Comparison of ENCODE assay signal across 12 mouse cellular contexts in the genomic region with DNA sequence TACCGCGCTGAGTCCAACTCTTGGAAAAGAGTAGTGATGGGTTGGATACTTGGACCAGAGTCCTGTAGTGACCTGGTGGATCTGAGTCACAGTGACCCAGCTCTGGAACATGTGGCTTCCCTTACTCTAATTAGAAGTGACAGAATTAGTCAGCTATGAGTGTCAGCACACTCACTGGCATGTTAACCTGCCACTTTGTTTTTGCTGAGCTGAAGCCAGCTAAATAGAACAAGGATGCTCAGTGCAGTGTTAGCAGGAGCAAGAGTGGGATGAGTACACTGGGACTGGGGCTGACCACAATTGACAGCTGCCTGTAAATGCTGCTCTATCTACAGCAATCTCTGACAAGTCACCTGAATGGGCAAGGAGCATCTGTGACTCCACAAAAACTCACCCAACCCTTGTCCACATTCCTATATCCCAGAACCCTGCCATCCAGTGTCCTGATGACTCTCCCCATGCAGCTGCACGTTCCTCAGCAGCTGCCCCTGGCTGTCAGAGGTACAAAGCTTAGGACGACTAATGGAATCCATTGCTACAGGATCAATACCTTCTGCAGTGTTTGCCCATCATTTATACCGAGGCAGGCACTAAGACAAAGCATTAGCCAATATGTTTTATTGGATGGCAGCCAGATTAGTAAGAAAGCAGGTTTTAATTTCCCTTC.
DNase-seq lines count a peak whose midpoint lies in the region; ATAC-seq lines count a peak whose summit lies in the region.
"Had no signal": no experiment of that assay in that cellular context is flagged by ENCODE, and none has a peak within 500 bp of the region (broad histone marks: within the 10 kb centered on the region; RNA-seq: fewer than 3 reads in every experiment).

No protein-coding gene starts in this region.

- no peak overlapping the region for H3K9ac ChIP-seq in hindbrain, embryonic 15.5 days
- no peak overlapping the region for H3K9ac ChIP-seq in neural tube, embryonic 12.5 days
- H3K9ac ChIP-seq: limb, embryonic 13.5 days had no signal

- ATAC-seq in hindbrain, embryonic 15.5 days (ENCODE audit: low FRiP score, low read depth) = peak; percentile 73
- ATAC-seq in neural tube, embryonic 12.5 days (ENCODE audit: low FRiP score, low read depth) = peak; percentile 82
- ATAC-seq: activated CD4-positive, CD25-positive, alpha-beta regulatory T cell, adult 4 months had no signal

- DNase-seq in 3134 (ENCODE audit: extremely low read depth, insufficient read length, low spot score) = peak; percentile 65
- DNase-seq in MN1 (ENCODE audit: low spot score) = peak; percentile 79
- no peak for DNase-seq in testis, postnatal 14 days (ENCODE audit: low spot score)
- DNase-seq in kidney, adult 9 months = no peak
- DNase-seq in thymus, postnatal 14 days = no peak
- DNase-seq: adrenal gland, postnatal 25 days; lung, postnatal 36 days had no signal

- peak overlapping the region; percentile 42 for H3K27ac ChIP-seq in hindbrain, embryonic 15.5 days (replicated peaks)
- 0 out of 2 replicates have a peak overlapping the region, but pooled peaks have one; percentile 2 for H3K27ac ChIP-seq in neural tube, embryonic 12.5 days
- H3K27ac ChIP-seq: limb, embryonic 13.5 days had no signal

- no peak overlapping the region for H3K4me3 ChIP-seq in hindbrain, embryonic 15.5 days
- no peak overlapping the region for H3K4me3 ChIP-seq in neural tube, embryonic 12.5 days
- H3K4me3 ChIP-seq: erythroblast, embryonic 14.5 days; limb, embryonic 13.5 days had no signal

- H3K4me1 ChIP-seq in hindbrain, embryonic 15.5 days (replicated peaks) = peaks cover 13% of the 10 kb centered on the region
- H3K4me1 ChIP-seq in neural tube, embryonic 12.5 days = peaks cover 9% of the 10 kb centered on the region; the same call in 1 of the 2 replicates
- H3K4me1 ChIP-seq: limb, embryonic 13.5 days had no signal

- 49% methylated on average over 5 of the region's 5 CpGs for WGBS in hindbrain, embryonic 15.5 days
- WGBS in neural tube, embryonic 12.5 days = 54% methylated on average over 5 of the region's 5 CpGs

- H3K4me2 ChIP-seq in hindbrain, embryonic 15.5 days = no peak overlapping the region
- no peak overlapping the region for H3K4me2 ChIP-seq in neural tube, embryonic 12.5 days (replicated peaks)
- H3K4me2 ChIP-seq: limb, embryonic 13.5 days had no signal

- no peaks in the 10 kb centered on the region for H3K27me3 ChIP-seq in hindbrain, embryonic 15.5 days
- H3K27me3 ChIP-seq in neural tube, embryonic 12.5 days (replicated peaks) = no peaks in the 10 kb centered on the region
- H3K27me3 ChIP-seq: limb, embryonic 13.5 days had no signal

- no peaks in the 10 kb centered on the region for H3K36me3 ChIP-seq in hindbrain, embryonic 15.5 days
- H3K36me3 ChIP-seq in neural tube, embryonic 12.5 days = no peaks in the 10 kb centered on the region
- H3K36me3 ChIP-seq: limb, embryonic 13.5 days had no signal

- H3K9me3 ChIP-seq in hindbrain, embryonic 15.5 days = no peaks in the 10 kb centered on the region
- H3K9me3 ChIP-seq in neural tube, embryonic 12.5 days = no peaks in the 10 kb centered on the region
- H3K9me3 ChIP-seq: limb, embryonic 13.5 days had no signal

Comparison
In these comparisons a context has a peak if more than half of its experiments do, and no peak if none do; other contexts are left out.
1. DNase-seq: peak in 3134 (single experiment) and MN1 (single experiment); none in testis, postnatal 14 days (single experiment), kidney, adult 9 months (single experiment) and thymus, postnatal 14 days (single experiment).